Mouse (Mus musculus) stomach, postnatal 0 days (tissue): ENCODE measurements around the gene Btbd9. TPM values are rescaled to one million over a fixed set of nuclear protein-coding genes. Genes with fewer than 3 reads are reported as not detected.

Source experiments
- ATAC-seq: fragments of 200-750 bp; cut with Nextera tagmentation; 2 replicates; pipeline ENCODE4 v1.8.0; 2017; ENCODE audit not compliant: low FRiP score, low TSS enrichment
- DNase-seq: peaks from one replicate; pipeline ENCODE4 v3.0.0-alpha.2; 2016; ENCODE audit warnings: low spot score
- H3K27ac ChIP-seq: fragments of 300-500 bp; sonication (generic); replicated peaks from 2 replicates; pipeline ENCODE4 v1.5.1; 2014; ENCODE audit warnings: mild to moderate bottlenecking, control low read depth
- H3K27me3 ChIP-seq: fragments of 300-500 bp; sonication (generic); 2 replicates; pipeline ENCODE4 v1.6.1; 2014; ENCODE audit warnings: low read length; ENCODE audit not compliant: control insufficient read depth, insufficient read depth
- H3K36me3 ChIP-seq: fragments of 300-500 bp; sonication (generic); 2 replicates; pipeline ENCODE4 v1.6.1; 2014; ENCODE audit warnings: low read length, mixed read lengths; ENCODE audit not compliant: control insufficient read depth, insufficient read depth
- H3K4me1 ChIP-seq: fragments of 300-500 bp; sonication (generic); replicated peaks from 2 replicates; pipeline ENCODE4 v1.6.1; 2014; ENCODE audit warnings: antibody characterized with exemption; ENCODE audit not compliant: control insufficient read depth, insufficient read depth
- H3K4me2 ChIP-seq: fragments of 300-500 bp; sonication (generic); replicated peaks from 2 replicates; pipeline ENCODE4 v1.6.1; 2014; ENCODE audit warnings: low read depth, mild to moderate bottlenecking, control low read depth, moderate library complexity
- H3K4me3 ChIP-seq: fragments of 300-500 bp; sonication (generic); 2 replicates; pipeline ENCODE4 v1.5.1; 2014; ENCODE audit warnings: low read depth, low read length, control low read depth
- H3K9ac ChIP-seq: fragments of 300-500 bp; sonication (generic); 2 replicates; pipeline ENCODE4 v1.6.1; 2014; ENCODE audit warnings: mild to moderate bottlenecking, low read length, control low read depth, mixed read lengths
- H3K9me3 ChIP-seq: fragments of 300-500 bp; sonication (generic); 2 replicates; pipeline ENCODE4 v1.6.1; 2016; ENCODE audit warnings: low read length; ENCODE audit not compliant: control insufficient read depth
- CTCF ChIP-seq: IDR thresholded peaks from 2 replicates; pipeline ENCODE4 v1.5.1; 2016; ENCODE audit warnings: antibody characterized with exemption, low read depth, mild to moderate bottlenecking, moderate library complexity
- EP300 ChIP-seq: optimal IDR thresholded peaks from 2 replicates; pipeline ENCODE3; 2016; ENCODE audit warnings: antibody characterized with exemption
- WGBS: fragments of 180-500 bp; shearing (Covaris S2); extraction: QIAGEN DNeasy Blood & Tissue Kit; methylation state at CpG from one replicate; pipeline ENCODE4 v1.1.7; 2014; 5-methylcytosine and 5-hydroxymethylcytosine counted together
- polyA plus RNA-seq: library from polyadenylated mRNA; unstranded; fragments of >200 nt; fragmentation: Nextera tagmentation; extraction: Ambion mirVana; gene quantifications from 2 replicates; pipeline ENCODE4 v1.2.1, GENCODE M21; 2015

The Btbd9 gene
- polyA plus RNA-seq, 1 experiment from 2014 or later: 34.6 TPM

DNA sequence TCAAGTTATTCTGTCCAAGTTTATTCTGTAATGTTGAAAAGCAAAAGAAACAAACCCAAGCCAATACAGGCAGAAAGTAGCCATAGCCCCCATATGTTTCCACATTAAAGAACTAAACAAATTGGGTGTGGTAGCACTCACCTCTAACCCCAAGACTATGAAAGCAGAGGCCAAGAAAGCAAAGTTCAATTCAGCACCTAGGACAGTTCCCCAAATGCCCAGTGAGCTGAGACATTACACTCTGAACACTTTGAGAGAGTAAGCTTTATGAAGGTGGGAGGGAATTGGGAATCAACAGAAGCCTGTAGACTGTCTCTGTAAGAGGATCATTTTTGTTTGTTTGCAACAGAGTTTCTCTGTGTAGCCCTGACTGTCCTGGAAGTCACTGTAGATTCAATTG is 186.6 kb downstream of the Btbd9 start:
- DNase-seq: no peak
- H3K4me2 ChIP-seq: no peak overlapping the region
- ATAC-seq: no peak

DNA sequence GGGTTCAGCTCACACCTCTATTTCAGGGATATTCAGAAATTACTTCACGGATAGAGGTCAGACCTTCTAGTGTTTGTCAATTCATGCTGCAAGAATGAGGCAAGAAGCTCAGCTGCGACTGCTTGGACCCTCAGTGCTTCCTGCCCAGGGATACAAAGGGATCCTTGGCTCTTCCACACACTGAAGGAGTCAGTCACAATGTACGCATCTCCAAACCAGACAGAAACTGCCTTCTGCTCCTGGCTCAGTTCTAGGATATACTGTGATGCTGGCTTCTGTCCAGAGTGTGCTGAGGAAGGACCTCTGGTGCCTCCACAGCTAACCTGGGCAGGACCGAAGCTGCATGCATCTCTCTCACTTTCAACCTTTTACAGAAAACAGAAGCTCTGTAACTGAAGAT is 187.5 kb downstream of the Btbd9 start:
- Histone ChIP-seq H3K36me3 (no peaks in the 10 kb centered on the region), H3K4me2 (no peak overlapping the region), H3K27me3 (no peaks in the 10 kb centered on the region), H3K9me3 (no peaks in the 10 kb centered on the region), H3K4me1 (no peaks in the 10 kb centered on the region), H3K27ac (no peak overlapping the region), H3K9ac (no peak overlapping the region), H3K4me3 (no peak overlapping the region)
- TF ChIP-seq EP300 (no peak), CTCF (no peak)
- ATAC-seq: no peak
- 79% methylated on average over 4 of the region's 4 CpGs for WGBS
- no peak for DNase-seq

More for the DNA sequence above, 186.6 kb downstream of the Btbd9 start:
- Histone ChIP-seq H3K4me1 (no peaks in the 10 kb centered on the region), H3K4me3 (no peak overlapping the region), H3K27me3 (no peaks in the 10 kb centered on the region), H3K9ac (no peak overlapping the region), H3K36me3 (no peaks in the 10 kb centered on the region), H3K9me3 (no peaks in the 10 kb centered on the region), H3K27ac (no peak overlapping the region)
- TF ChIP-seq EP300 (no peak), CTCF (no peak)

DNA sequence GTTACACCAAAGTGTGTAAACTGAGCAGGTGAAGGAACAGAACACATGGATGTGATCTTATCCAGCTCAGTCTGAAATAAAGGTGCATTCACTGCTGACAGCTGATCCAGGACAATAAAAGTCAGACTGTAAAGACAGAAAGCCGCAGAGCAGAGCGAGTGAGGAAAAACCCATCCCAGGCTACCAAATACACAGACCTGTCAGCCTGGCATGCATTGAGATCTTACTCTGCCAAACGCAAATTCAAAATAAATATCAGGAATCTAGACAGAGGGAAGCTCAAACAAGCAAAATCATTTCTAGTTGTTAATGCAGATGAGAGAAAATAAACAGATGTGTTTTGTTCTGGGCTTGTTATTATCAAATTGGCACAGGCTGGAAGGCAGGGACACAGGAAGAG is 187.9 kb downstream of the Btbd9 start:
- H3K4me1 ChIP-seq: no peaks in the 10 kb centered on the region
- H3K27me3 ChIP-seq: no peaks in the 10 kb centered on the region
- H3K9ac ChIP-seq: no peak overlapping the region
- DNase-seq: no peak
- no peak overlapping the region for H3K27ac ChIP-seq
- H3K4me3 ChIP-seq: no peak overlapping the region
- H3K36me3 ChIP-seq: no peaks in the 10 kb centered on the region
- no peak overlapping the region for H3K4me2 ChIP-seq
- WGBS: 79% methylated on average over 3 of the region's 3 CpGs
- no peaks in the 10 kb centered on the region for H3K9me3 ChIP-seq
- no peak for ATAC-seq
- TF ChIP-seq EP300: no peak
- no peak for TF ChIP-seq CTCF

DNA sequence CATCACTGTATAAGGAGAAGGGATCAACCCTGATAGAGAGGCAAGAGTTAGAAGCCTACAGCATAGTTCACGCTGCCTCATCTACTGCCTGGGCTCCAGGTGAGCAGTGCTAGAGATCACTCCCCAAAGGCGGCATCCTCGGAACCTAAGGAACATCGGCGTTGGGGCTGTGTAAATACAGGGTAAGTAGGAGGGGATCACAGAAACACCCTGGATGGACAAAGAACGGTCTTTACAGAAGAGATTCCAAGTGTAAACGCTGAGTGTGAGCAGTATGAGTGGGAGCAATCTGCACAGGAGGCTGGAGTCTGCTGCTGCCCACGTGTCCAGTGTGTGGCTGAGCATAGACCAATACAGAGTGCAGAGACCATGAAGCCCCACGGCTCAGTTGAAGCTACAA is 190.0 kb downstream of the Btbd9 start:
- H3K27ac ChIP-seq: no peak overlapping the region
- no peak overlapping the region for H3K9ac ChIP-seq
- no peaks in the 10 kb centered on the region for H3K4me1 ChIP-seq
- H3K4me3 ChIP-seq: no peak overlapping the region
- DNase-seq (no peak), ATAC-seq (no peak)
- no peaks in the 10 kb centered on the region for H3K27me3 ChIP-seq
- no peaks in the 10 kb centered on the region for H3K36me3 ChIP-seq
- no peaks in the 10 kb centered on the region for H3K9me3 ChIP-seq
- 74% methylated on average over 9 of the region's 9 CpGs for WGBS
- no peak for TF ChIP-seq CTCF
- TF ChIP-seq EP300: no peak
- H3K4me2 ChIP-seq: no peak overlapping the region

DNA sequence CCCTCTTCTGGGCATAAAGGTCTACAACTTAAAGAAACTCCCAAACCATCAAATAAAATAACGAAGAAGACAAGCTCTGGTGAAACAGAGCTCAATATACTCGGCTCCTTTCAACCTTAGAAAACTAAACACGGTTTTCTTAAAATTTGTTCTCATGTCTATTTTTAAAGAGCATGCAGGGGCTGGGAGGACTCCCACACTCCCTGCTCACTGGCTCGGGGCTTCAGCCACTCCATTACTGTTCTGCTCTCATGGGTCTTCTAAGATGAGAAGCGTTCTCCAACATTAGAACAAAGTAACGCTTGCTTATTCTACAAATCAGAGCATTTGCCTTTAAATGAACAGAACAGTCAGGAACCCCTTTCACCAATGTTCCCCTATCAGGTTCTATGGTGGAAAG is 192.6 kb downstream of the Btbd9 start:
- no peaks in the 10 kb centered on the region for H3K27me3 ChIP-seq
- no peaks in the 10 kb centered on the region for H3K4me1 ChIP-seq
- 82% methylated on average over 6 of the region's 6 CpGs for WGBS
- H3K9ac ChIP-seq: no peak overlapping the region
- no peaks in the 10 kb centered on the region for H3K9me3 ChIP-seq
- H3K4me3 ChIP-seq: no peak overlapping the region
- no peak overlapping the region for H3K27ac ChIP-seq
- no peak overlapping the region for H3K4me2 ChIP-seq
- no peak for ATAC-seq
- H3K36me3 ChIP-seq: no peaks in the 10 kb centered on the region
- no peak for DNase-seq
- TF ChIP-seq EP300 (no peak), CTCF (no peak)

DNA sequence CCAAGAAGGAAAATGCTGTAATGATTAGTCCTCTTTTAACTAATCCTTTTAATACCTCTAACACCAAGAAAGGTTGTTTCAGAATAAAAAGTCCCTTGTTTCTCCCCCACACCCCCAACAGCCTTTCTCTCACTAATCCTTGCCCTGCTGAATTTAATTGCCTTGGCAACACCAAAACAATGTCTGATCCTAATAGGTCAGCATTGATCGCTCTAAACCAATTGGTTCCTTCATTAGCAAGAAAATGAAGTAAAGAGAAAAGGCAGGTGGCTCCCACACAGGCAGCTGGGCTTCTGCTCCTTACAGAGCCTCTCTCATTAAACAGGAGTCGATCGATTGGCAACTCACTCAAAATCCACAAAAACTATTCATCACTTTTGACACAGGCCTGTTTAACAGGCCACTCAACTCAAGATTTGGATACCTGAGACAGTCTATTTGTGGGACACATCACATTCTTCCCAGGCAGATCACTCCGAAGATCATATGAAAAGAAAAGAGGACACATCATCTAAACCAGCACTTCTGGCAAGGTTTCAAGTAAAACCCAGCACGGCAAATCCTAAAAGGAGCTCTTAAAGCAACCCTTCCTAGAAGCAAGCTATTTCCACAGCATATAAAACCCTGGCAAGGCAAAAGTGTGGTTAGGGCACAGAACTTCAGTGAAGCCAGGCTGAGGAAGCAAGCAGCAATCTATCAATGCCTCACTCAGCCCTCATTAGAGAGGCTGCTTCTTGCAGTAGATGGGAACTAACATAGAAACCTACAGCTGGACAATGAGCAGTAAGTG is 197.9 kb downstream of the Btbd9 start:
- DNase-seq: no peak
- no peaks in the 10 kb centered on the region for H3K9me3 ChIP-seq
- H3K36me3 ChIP-seq: no peaks in the 10 kb centered on the region
- WGBS: 50% methylated on average over 5 of the region's 5 CpGs
- no peak overlapping the region for H3K4me2 ChIP-seq
- TF ChIP-seq CTCF (no peak), EP300 (no peak)
- H3K4me1 ChIP-seq: no peaks in the 10 kb centered on the region
- no peak overlapping the region for H3K4me3 ChIP-seq
- no peak overlapping the region for H3K9ac ChIP-seq
- ATAC-seq: no peak
- H3K27me3 ChIP-seq: no peaks in the 10 kb centered on the region
- H3K27ac ChIP-seq: no peak overlapping the region
